ENCODE assay signal across 8 mouse cellular contexts in genomic region chr2:128745879-128746620, GRCm38 (mm10). TPM values are rescaled to one million over a fixed set of nuclear protein-coding genes. Genes with fewer than 3 reads are reported as not detected.
DNase-seq lines count a peak whose midpoint lies in the region; ATAC-seq and TF ChIP-seq lines count a peak whose summit lies in the region.

No protein-coding gene starts in this region.

- no peak for TF ChIP-seq CTCF in cerebellum, adult 2 months (IDR thresholded peaks at IDR 0.05; ENCODE audit: borderline replicate concordance, insufficient read depth, low read depth, low read length)

- no peak overlapping the region for H3K9ac ChIP-seq in embryonic facial prominence, embryonic 15.5 days

- DNase-seq in frontal cortex, adult 2 months (ENCODE audit: extremely low spot score in 1 of 2, low spot score in 1 of 2): no peak
- peak; percentile 23 to 54 for DNase-seq in left cerebral cortex, postnatal 25 days (ENCODE audit: low spot score in 2 of 2)
- DNase-seq in left cerebral cortex, postnatal 4 days: no peak
- peak; percentile 51 for DNase-seq in lung, postnatal 36 days
- no peak for DNase-seq in cerebellum, postnatal 25 days
- no peak for DNase-seq in cerebellum, adult 2 months

- peak; percentile 69 for ATAC-seq in frontal cortex, adult (ENCODE audit: low TSS enrichment)
- ATAC-seq in embryonic facial prominence, embryonic 15.5 days (ENCODE audit: insufficient number of reproducible peaks, low FRiP score, low TSS enrichment, low read depth): no peak

- H3K36me3 ChIP-seq in embryonic facial prominence, embryonic 15.5 days: peaks cover 4% of the 10 kb centered on the region

- WGBS in embryonic facial prominence, embryonic 15.5 days: 37% methylated on average over 12 of the region's 12 CpGs
- 56% methylated on average over 12 of the region's 12 CpGs for WGBS in cerebellum, adult 2 months

- no peaks in the 10 kb centered on the region for H3K9me3 ChIP-seq in embryonic facial prominence, embryonic 15.5 days (replicated peaks)

- no peak overlapping the region for H3K4me3 ChIP-seq in embryonic facial prominence, embryonic 15.5 days (replicated peaks)
- no peak overlapping the region for H3K4me3 ChIP-seq in cerebellum, adult 2 months (replicated peaks; ENCODE audit: insufficient read depth, low read depth, low read length)

- H3K4me1 ChIP-seq in embryonic facial prominence, embryonic 15.5 days: peaks cover 42% of the 10 kb centered on the region
- no peaks in the 10 kb centered on the region for H3K4me1 ChIP-seq in cerebellum, adult 2 months (ENCODE audit: control insufficient read depth, insufficient read depth, low read length)

- H3K27ac ChIP-seq in embryonic facial prominence, embryonic 15.5 days (replicated peaks): peak overlapping the region; percentile 68
- H3K27ac ChIP-seq in cerebellum, adult 2 months (ENCODE audit: insufficient read depth, low read length): no peak overlapping the region

- intact Hi-C loops in left cerebral cortex, postnatal 25 days (cut with DNase I): loop anchor here (1.0 to 5.0 kb wide), 2 partner anchors 49 to 71 kb away; partner anchors contain the start of gene Mertk
- intact Hi-C loops in left cerebral cortex, postnatal 4 days (cut with DNase I): no loop called here

- no peaks in the 10 kb centered on the region for H3K27me3 ChIP-seq in embryonic facial prominence, embryonic 15.5 days
- H3K27me3 ChIP-seq in cerebellum, adult 2 months (ENCODE audit: control insufficient read depth, insufficient read depth, low read length): no peaks in the 10 kb centered on the region; the same call in 1 of the 2 replicates

- no peak for TF ChIP-seq POLR2A in cerebellum, adult 2 months (IDR thresholded peaks at IDR 0.05; ENCODE audit: borderline replicate concordance, insufficient read depth, low read length)

- no peak overlapping the region for H3K4me2 ChIP-seq in embryonic facial prominence, embryonic 15.5 days (replicated peaks)

RNA-seq across cellular contexts. Expression of gene Mertk, which starts 47.3 kb away (rescaled TPM):
- 16.8 and 18.3 TPM in 2 replicates for polyA plus RNA-seq in frontal cortex, adult 2 months (2012; rRNA removed)
- total RNA-seq in left cerebral cortex, postnatal 25 days (2021): 10 to 100 TPM; 32.3 to 36.8 TPM
- 1 to 10 TPM; 3.8 to 4.0 TPM for total RNA-seq in left cerebral cortex, postnatal 4 days (2021)
- polyA plus RNA-seq in embryonic facial prominence, embryonic 15.5 days (2015; fragmentation: Nextera tagmentation; extraction: Ambion mirVana): 10.2 and 10.3 TPM in 2 replicates
- polyA plus RNA-seq in cerebellum, adult 2 months (2012; rRNA removed): 6.1 and 8.7 TPM in 2 replicates

RNA-seq across cellular contexts. Expression of gene Anapc1, which starts 58.9 kb away (rescaled TPM):
- polyA plus RNA-seq in frontal cortex, adult 2 months (2012; rRNA removed): 41.4 and 45.5 TPM in 2 replicates
- 10 to 100 TPM; 59.3 to 67.9 TPM for total RNA-seq in left cerebral cortex, postnatal 25 days (2021)
- 100 to 1,000 TPM in 1 of 2 experiments, 10 to 100 TPM in 1; 94.2 to 102 TPM for total RNA-seq in left cerebral cortex, postnatal 4 days (2021)
- 52.0 and 55.4 TPM in 2 replicates for polyA plus RNA-seq in embryonic facial prominence, embryonic 15.5 days (2015; fragmentation: Nextera tagmentation; extraction: Ambion mirVana)
- 49.7 and 53.3 TPM in 2 replicates for polyA plus RNA-seq in cerebellum, adult 2 months (2012; rRNA removed)

Comparison
In these comparisons a context has a peak if more than half of its experiments do, and no peak if none do; other contexts are left out.
1. DNase-seq: peak in left cerebral cortex, postnatal 25 days (2 of 2) and lung, postnatal 36 days (single experiment); none in frontal cortex, adult 2 months (0 of 2), left cerebral cortex, postnatal 4 days (single experiment), cerebellum, postnatal 25 days (0 of 2) and cerebellum, adult 2 months (0 of 2).